Mouse (Mus musculus): ENCODE results near the gene Gpr108. TPM values are rescaled to one million over a fixed set of nuclear protein-coding genes. Genes with fewer than 3 reads are reported as not detected.
"Not testable (repeated sequence)": the region's sequence is repeated elsewhere in the genome, so short reads cannot be mapped to it uniquely, and the experiment has no call there.

Gpr108 gene
- polyA plus RNA-seq, 1 experiment from 2014 or later = 22.8 TPM

DNA sequence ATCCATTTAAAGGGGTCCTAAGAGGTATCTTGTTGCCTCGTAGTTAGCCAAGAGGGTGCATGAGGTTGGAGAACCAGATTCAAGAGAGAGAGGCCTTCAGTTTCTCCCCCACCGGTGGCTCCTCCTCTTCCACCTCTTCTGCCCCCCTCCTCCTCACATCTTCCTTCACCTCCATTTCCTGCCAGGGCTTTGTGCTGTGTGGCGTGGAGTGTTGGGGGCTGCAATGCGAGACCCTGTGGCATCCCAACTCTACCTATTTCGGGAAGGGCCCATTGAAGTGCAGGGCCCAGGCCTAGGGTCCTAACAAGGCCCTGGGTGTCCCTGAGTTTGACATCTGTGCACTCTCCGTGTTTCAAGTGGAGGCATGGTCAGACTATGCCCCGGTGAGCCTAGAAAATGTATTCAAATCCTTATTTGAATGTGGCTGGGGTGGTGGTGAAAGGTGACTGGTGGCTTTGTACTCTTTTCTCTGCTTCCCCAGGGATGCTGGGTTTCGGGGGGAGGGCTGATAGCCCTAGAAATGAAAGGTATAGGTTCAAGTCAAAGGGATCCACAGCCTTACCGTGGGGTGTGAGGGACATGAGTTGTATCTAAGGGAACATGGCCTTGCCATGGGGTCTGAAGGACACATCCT lies 31.5 kb upstream of the Gpr108 start:
- Histone ChIP-seq H3K4me3 (no peak overlapping the region), H3K36me3 (replicated peaks) (no peaks in the 10 kb centered on the region), H3K27me3 (ENCODE audit: poor library complexity, severe bottlenecking) (peaks cover 37% of the 10 kb centered on the region), H3K27ac (no peak overlapping the region), H3K9me3 (no peaks in the 10 kb centered on the region), H3K4me1 (peaks cover 22% of the 10 kb centered on the region)
- 57% methylated on average over 9 of the region's 9 CpGs for WGBS
- DNase-seq (ENCODE audit: extremely low spot score, low spot score) = no peak

DNA sequence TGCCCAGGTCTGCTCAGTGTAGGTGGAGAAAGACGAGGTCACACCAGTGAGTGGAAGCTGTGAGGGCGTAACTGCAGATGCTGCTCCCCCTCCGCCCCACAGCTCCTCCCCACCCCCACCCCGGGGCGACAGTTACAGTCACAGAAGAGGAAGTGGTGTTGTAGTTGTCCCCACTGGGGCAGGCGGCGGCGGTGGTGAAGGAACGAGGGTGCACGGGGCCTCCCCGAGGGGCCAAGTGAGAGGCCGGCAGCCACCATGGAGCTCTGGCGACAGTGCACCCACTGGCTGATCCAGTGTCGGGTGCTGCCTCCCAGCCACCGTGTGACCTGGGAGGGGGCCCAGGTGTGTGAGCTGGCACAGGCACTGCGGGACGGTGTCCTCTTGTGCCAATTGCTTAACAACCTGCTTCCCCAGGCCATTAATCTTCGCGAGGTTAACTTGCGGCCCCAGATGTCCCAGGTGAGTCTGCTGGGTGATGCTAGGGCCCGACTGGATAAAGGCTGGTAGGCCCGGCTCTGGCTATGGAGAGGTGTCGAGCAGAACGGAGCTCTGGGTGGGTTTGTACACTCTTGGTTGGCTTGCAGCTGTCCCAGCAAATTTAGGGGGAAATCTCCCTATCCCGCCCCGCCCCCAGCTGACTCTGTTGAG lies 30.8 kb upstream of the Gpr108 start, which contains the start of gene Vav1:
Vav1 (plus strand) TSS at position 158 of the 648 bp plus-strand sequence.
- peaks cover 23% of the 10 kb centered on the region for H3K4me1 ChIP-seq
- H3K27me3 ChIP-seq (ENCODE audit: poor library complexity, severe bottlenecking) = peaks cover 43% of the 10 kb centered on the region
- H3K36me3 ChIP-seq (replicated peaks) = no peaks in the 10 kb centered on the region
- 70% methylated on average over 26 of the region's 26 CpGs for WGBS
- DNase-seq (ENCODE audit: extremely low spot score, low spot score) = no peak
- no peak within 1 kb of the TSS for H3K27ac ChIP-seq
- H3K9me3 ChIP-seq = no peaks in the 10 kb centered on the region
- no peak within 1 kb of the TSS for H3K4me3 ChIP-seq

DNA sequence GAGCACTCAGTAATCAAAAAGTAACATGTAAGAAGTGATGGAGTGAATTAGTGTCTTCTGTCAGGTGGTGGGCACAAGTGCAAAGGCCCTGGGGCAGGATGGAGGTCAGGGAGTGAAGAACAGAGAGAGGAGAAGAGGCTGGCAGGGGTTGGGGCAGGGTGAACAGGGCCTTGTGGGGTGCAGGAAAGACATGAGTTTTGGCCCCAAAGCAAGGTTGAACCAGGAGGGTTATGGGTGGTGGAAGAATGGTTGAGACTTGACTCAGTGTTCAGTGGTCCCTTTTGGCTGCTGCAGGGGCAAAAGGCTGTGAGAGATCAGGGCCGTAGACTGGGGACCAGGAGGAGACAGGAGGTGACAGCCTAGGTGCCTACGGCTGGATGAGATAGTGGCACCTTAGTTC lies 30.3 kb upstream of the Gpr108 start:
- Histone ChIP-seq H3K4me1 (peaks cover 23% of the 10 kb centered on the region), H3K27ac (no peak overlapping the region), H3K36me3 (replicated peaks) (no peaks in the 10 kb centered on the region), H3K4me3 (no peak overlapping the region), H3K9me3 (no peaks in the 10 kb centered on the region), H3K27me3 (ENCODE audit: poor library complexity, severe bottlenecking) (peaks cover 49% of the 10 kb centered on the region)
- 91% methylated on average over 2 of the region's 2 CpGs for WGBS
- DNase-seq (ENCODE audit: extremely low spot score, low spot score) = no peak

- Histone ChIP-seq H3K4me1 (peaks cover 23% of the 10 kb centered on the region), H3K27me3 (ENCODE audit: poor library complexity, severe bottlenecking) (peaks cover 57% of the 10 kb centered on the region)
- H3K36me3 ChIP-seq (replicated peaks); H3K4me3 ChIP-seq; H3K9me3 ChIP-seq; DNase-seq (ENCODE audit: extremely low spot score, low spot score); H3K27ac ChIP-seq: not testable (repeated sequence)
- 78% methylated on average over 4 of the region's 5 CpGs for WGBS
These were observed 29.5 kb upstream of the Gpr108 start for GRCm38 (mm10) chr17:57277598-57278261.

DNA sequence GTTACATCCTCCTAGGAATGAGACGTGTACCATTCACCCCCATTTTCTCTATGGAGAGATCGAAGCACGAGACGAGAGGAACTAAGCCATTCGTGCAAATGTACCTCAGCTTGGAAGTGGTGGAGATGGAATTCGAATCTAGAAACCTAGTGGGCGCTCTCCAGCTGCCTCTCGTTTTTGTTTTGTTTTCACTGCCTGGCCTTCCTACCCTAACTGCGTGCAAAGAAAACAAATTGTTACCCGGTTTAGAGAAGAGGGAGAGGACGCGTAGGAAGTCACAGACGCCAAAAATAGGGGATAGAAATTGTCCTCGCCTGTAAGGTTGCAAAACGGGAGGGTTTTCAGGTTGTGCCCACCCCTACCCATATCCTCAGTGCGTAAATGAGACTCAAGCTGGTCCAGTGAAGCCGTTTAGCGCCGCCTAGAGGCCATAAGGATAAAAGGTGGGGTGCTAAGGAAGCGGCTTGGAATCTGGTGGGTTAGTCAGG lies 28.4 kb upstream of the Gpr108 start:
- Histone ChIP-seq H3K4me1 (peaks cover 23% of the 10 kb centered on the region), H3K27ac (peak overlapping the region; percentile 66; the same call in 1 of the 2 replicates), H3K9me3 (no peaks in the 10 kb centered on the region), H3K36me3 (replicated peaks) (no peaks in the 10 kb centered on the region), H3K27me3 (ENCODE audit: poor library complexity, severe bottlenecking) (peaks cover 65% of the 10 kb centered on the region), H3K4me3 (peak overlapping the region; percentile 54)
- WGBS = under 1% methylated on average over 20 of the region's 20 CpGs
- peak; percentile 76 for DNase-seq (ENCODE audit: extremely low spot score, low spot score)

DNA sequence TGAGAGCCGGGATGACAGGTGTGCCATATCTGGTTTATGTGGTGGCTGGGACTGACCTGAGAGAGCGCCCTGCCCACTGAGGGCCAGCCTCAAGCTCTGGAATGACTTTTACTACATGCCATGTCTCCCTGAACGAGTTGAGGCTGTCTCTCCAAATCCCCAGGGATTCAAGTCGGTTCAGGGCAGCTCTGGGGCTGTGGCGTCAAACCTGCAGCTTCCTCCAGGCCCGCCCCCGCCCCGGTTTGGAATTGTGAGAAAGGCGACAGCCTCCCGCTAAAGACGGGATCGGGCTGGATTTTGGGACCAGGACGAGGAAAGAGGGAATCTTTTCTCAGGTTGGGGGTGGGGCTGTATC lies 27.7 kb upstream of the Gpr108 start:
- WGBS = 4% methylated on average over 13 of the region's 13 CpGs
- no peak for DNase-seq (ENCODE audit: extremely low spot score, low spot score)
- H3K9me3 ChIP-seq = no peaks in the 10 kb centered on the region
- no peaks in the 10 kb centered on the region for H3K36me3 ChIP-seq (replicated peaks)
- H3K4me3 ChIP-seq = peak overlapping the region; percentile 54
- H3K27ac ChIP-seq = 0 out of 2 replicates have a peak overlapping the region, but pooled peaks have one; percentile 8
- H3K4me1 ChIP-seq = peaks cover 23% of the 10 kb centered on the region
- peaks cover 66% of the 10 kb centered on the region for H3K27me3 ChIP-seq (ENCODE audit: poor library complexity, severe bottlenecking)

DNA sequence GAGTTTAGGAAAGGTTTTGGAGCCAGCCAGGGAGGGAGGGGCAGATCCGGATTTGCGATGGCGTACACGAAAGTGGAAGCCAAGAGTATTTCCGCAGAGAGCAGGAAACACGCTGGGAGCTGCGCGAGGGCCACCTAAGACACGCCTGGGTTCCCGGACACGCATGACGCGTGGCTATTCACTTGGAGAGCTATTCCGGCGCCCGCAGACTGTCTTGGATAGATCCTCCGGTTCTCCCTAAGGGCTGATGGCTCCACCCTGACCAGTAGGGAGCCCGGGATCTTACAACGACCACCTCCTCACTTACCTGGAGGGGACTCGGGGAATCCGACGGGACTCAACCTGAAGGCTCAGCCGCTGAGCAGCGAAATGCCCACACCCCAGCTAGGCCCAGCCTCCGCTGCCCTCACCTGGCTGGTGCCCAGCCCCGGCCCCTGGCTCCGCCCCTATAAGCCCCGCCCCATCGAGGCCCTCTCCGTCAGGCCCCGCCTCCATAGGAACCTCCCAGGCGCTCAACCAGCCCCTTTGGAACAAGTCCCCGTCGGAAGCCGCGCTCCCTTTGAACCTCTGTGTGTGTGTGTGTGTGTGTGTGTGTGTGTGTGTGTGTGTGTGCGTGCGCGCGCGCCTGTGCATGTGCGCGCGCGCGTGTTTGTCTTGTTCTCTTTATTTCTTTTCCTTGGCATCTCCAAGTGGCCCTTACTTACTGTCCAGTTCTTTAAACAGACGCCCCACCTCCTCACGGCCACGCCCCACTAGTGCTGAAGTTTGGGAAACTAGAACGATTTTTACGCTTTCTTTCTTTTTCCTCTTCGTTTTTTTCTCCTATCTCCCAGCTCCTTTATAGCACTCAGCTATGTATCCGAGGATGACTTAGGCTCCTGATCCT lies 27.1 kb upstream of the Gpr108 start:
- Histone ChIP-seq H3K27me3 (ENCODE audit: poor library complexity, severe bottlenecking) (peaks cover 66% of the 10 kb centered on the region), H3K4me1 (peaks cover 23% of the 10 kb centered on the region), H3K9me3 (no peaks in the 10 kb centered on the region), H3K4me3 (peak overlapping the region; percentile 54), H3K27ac (no peak overlapping the region), H3K36me3 (replicated peaks) (no peaks in the 10 kb centered on the region)
- peak; percentile 74 for DNase-seq (ENCODE audit: extremely low spot score, low spot score)
- under 1% methylated on average over 53 of the region's 53 CpGs for WGBS

DNA sequence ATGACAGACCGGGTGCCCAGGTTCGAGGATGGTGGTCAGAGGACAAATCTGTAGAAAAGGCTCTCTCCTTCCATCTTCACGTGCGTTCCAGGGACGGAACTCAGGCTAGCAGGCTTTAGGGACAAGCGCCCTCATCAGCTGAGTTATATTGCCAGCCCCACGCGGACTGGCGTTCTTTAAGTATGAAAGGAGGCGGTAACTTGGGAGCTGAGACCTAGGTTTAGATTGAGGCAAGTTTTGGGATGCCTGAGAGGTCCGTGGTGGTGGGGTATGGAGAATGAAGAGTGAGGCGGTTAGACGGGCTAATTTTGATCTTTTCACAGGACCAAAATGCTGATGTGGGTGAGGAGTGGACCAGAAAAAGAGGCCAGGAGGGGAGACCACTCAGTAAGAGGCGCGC lies 26.4 kb upstream of the Gpr108 start:
- 6% methylated on average over 15 of the region's 15 CpGs for WGBS
- H3K27me3 ChIP-seq (ENCODE audit: poor library complexity, severe bottlenecking) = peaks cover 64% of the 10 kb centered on the region
- no peak for DNase-seq (ENCODE audit: extremely low spot score, low spot score)

DNA sequence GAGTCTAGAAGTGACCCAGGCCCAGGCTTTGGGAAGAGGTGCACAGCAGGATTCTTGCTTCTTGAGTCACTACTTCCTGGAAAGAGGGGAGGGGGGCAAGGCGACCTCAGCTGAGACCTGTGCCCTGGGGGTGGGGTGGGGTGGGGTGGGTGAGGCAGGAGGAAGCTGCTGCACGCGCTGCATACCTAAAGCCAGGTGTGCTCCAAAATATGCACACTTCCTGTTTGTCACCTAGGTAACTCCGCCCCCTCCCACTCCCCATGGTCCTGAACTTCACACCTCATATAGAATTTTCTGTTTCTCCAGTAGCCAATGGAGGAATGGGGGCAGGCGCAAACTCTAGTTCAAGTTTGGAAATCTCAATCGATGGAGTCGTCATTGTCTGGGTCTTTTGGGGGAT lies 25.6 kb upstream of the Gpr108 start:
- WGBS = 48% methylated on average over 7 of the region's 7 CpGs
- Histone ChIP-seq H3K9me3 (no peaks in the 10 kb centered on the region), H3K27me3 (ENCODE audit: poor library complexity, severe bottlenecking) (peaks cover 56% of the 10 kb centered on the region), H3K4me1 (peaks cover 23% of the 10 kb centered on the region), H3K36me3 (replicated peaks) (no peaks in the 10 kb centered on the region), H3K4me3 (no peak overlapping the region), H3K27ac (no peak overlapping the region)
- no peak for DNase-seq (ENCODE audit: extremely low spot score, low spot score)

More for the DNA sequence above, 26.4 kb upstream of the Gpr108 start:
- peak overlapping the region; percentile 54 for H3K4me3 ChIP-seq
- no peak overlapping the region for H3K27ac ChIP-seq
- H3K36me3 ChIP-seq (replicated peaks) = no peaks in the 10 kb centered on the region
- no peaks in the 10 kb centered on the region for H3K9me3 ChIP-seq
- H3K4me1 ChIP-seq = peaks cover 23% of the 10 kb centered on the region

- WGBS = 65% methylated on average over 9 of the region's 9 CpGs
- H3K36me3 ChIP-seq (replicated peaks) = no peaks in the 10 kb centered on the region
- no peak for DNase-seq (ENCODE audit: extremely low spot score, low spot score)
- H3K27ac ChIP-seq = no peak overlapping the region
- H3K27me3 ChIP-seq (ENCODE audit: poor library complexity, severe bottlenecking) = peaks cover 45% of the 10 kb centered on the region
- peaks cover 17% of the 10 kb centered on the region for H3K4me1 ChIP-seq
- no peaks in the 10 kb centered on the region for H3K9me3 ChIP-seq
- no peak overlapping the region for H3K4me3 ChIP-seq
These were observed 23.1 kb upstream of the Gpr108 start for GRCm38 (mm10) chr17:57271301-57271700.

DNA sequence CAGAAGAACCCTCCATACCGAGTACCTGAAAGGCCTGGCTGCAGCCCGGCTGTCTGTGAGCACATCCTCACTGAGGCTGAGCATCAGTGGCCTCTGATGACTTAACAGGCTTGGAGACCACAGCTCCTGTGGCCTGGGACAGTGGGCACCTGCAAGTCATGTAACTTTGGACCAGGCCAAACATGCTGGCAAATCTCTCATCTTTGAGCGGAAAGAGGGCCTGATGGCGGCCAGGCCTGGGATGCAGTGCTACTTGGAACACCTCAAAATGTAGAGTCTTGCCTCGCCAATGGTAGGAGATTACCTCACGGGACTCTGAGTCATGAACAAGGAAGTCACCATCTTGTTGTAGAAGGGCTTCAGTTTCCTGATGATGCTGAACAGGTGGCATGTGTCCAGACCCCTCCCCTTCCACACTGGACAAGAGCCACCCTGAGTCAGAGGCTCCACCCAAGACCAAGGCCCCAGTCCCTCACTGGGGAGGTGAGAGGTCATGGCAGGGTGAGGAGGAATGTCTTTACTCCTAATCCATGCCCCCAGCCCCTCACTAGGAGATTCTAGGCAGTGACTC lies 19.4 kb upstream of the Gpr108 start:
- Histone ChIP-seq H3K9me3 (no peaks in the 10 kb centered on the region), H3K4me3 (no peak overlapping the region), H3K36me3 (replicated peaks) (peaks cover 21% of the 10 kb centered on the region), H3K4me1 (peaks cover 15% of the 10 kb centered on the region), H3K27me3 (ENCODE audit: poor library complexity, severe bottlenecking) (peaks cover 9% of the 10 kb centered on the region), H3K27ac (no peak overlapping the region)
- 93% methylated on average over 6 of the region's 6 CpGs for WGBS
- no peak for DNase-seq (ENCODE audit: extremely low spot score, low spot score)
